Mouse (Mus musculus) cerebellum, postnatal 36 days (tissue): ENCODE data around the gene Olfr1351.
"Not testable (repeated sequence)": the region's sequence is repeated elsewhere in the genome, so short reads cannot be mapped to it uniquely, and the experiment has no call there.

ENCODE experiments used
- DNase-seq, 2 experiments: peaks; one replicate each; pipeline ENCODE4 v3.0.0; 2021 to 2022; ENCODE audit warnings: mixed read lengths in 2 of 2

Olfr1351 gene

GRCm38 (mm10) chr10:79012172-79012571 lies at the start of gene Olfr1351:
TSS of gene Olfr1351 (plus strand) at chr10:79012472.
- no peak for DNase-seq

- DNase-seq, result not testable (repeated sequence)
These were observed 49.3 kb upstream of the Olfr1351 start, which contains the start of gene Olfr1353 for GRCm38 (mm10) chr10:78963009-78963408. TSS of gene Olfr1353 (plus strand) at chr10:78963309.

- no peak for DNase-seq
These were observed 31.5 kb upstream of the Olfr1351 start, which contains the start of gene Olfr1352 for GRCm38 (mm10) chr10:78980750-78981149. TSS of gene Olfr1352 (plus strand) at chr10:78981050.

GRCm38 (mm10) chr10:79028441-79028840 lies 16.2 kb downstream of the Olfr1351 start, which contains the start of gene Olfr57:
TSS of gene Olfr57 (plus strand) at chr10:79028741.
- DNase-seq, result no peak

- not testable (repeated sequence) for DNase-seq
These were observed 30.2 kb downstream of the Olfr1351 start for GRCm38 (mm10) chr10:79042457-79042856.

- DNase-seq, result not testable (repeated sequence)
These were observed 45.1 kb downstream of the Olfr1351 start for GRCm38 (mm10) chr10:79057370-79057769.
